Mouse (Mus musculus): ENCODE data around the gene Patj. TPM values are rescaled to one million over a fixed set of nuclear protein-coding genes. Genes with fewer than 3 reads are reported as not detected.
A peak's percentile ranks its signal among the peaks of the same experiment; 100 is the strongest.
"Not testable (repeated sequence)": the region's sequence is repeated elsewhere in the genome, so short reads cannot be mapped to it uniquely, and the experiment has no call there.

The Patj gene
- total RNA-seq, 4 experiments from 2014 or later: 6.8 to 8.5 (median 7.7) TPM

DNA sequence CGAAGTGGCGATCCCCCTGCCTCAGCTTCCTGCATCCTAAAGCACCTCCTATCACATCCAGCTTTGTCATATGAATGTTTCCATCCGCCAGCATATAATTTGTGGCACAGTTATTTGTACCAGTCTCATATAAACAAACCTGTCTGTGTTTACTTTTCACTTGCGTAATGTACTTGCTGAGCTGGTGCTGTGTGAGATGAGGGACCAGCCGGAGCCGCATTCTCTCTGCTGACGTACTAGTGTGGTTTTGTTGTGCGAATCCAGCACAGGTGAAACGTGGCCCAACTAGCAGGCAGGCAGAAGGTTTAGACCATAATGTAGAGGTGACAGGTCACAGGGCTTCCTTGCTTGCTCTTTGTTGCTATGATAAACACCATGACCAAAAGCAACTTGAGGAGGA is 171.9 kb downstream of the Patj start:
- no peak for DNase-seq (ENCODE audit: low spot score in 2 of 2)

- no peak for DNase-seq (ENCODE audit: low spot score in 2 of 2)
Measured at GRCm38 (mm10) chr4:98569904-98570303, 174.3 kb downstream of the Patj start.

DNA sequence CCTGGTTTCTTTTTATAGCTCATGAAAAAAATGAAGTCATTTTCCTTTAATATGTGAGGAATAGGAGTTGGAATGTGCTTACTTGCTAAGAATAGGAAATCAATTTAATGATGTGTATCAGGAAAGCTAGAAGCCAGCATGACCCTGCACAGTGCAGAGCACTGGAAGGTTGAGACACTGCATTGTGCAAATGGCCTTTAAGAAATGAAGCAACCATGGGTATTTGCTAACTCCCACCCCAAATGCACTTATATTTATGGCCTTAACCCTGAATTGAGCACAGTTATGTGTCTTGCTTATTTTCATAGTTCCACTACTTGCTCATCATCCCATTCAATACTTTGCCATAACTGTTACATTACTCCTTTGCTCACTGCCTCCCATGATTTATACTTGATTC is 181.7 kb downstream of the Patj start:
- DNase-seq (ENCODE audit: low spot score in 2 of 2): no peak

GRCm38 (mm10) chr4:98577957-98578541 is 182.5 kb downstream of the Patj start:
- DNase-seq (ENCODE audit: low spot score in 2 of 2): no peak

DNA sequence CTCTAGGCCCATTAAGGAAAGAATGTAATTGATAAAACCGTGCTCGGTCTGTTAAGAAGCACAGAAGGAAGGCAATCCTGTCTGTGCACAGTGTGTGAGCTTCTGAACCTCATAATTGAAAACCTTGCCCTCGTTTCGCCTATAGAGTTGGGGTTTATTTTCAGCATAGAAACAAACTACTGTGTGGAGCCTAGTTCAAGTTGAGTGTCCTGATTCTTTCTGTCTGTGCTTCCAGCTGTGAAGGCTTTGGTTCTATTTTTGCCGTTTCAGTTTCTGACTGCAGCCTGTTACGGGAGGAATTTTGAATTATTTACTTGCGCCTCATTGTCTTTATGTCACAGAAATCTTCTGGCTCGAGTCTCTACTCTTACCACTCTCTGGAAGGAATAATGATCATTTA is 185.9 kb downstream of the Patj start:
- DNase-seq (ENCODE audit: low spot score in 2 of 2): no peak

GRCm38 (mm10) chr4:98584023-98584422 is 188.4 kb downstream of the Patj start:
- DNase-seq (ENCODE audit: low spot score in 2 of 2): no peak

- DNase-seq (ENCODE audit: low spot score in 2 of 2): no peak
Measured at GRCm38 (mm10) chr4:98586303-98586702, 190.7 kb downstream of the Patj start.

- DNase-seq (ENCODE audit: low spot score in 2 of 2): no peak
Measured at GRCm38 (mm10) chr4:98587686-98588085, 192.1 kb downstream of the Patj start.

DNA sequence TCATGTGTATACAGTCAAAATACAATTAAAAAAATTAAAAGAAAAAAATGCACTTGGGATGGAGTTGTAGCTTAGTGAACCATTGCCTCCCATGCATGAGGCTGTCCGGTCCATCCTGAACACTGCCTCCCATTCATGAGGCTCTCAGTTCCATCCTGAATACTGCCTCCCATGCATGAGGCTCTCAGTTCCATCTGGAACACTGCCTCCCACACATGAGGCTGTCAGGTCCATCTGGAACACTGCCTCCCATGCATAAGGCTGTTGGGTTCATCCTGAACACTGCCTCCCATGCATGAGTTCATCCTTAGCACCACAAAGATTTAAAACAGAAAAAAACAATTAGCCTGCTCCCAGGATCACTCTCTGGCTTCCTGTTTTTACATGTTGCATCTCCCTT is 198.4 kb downstream of the Patj start:
- DNase-seq (ENCODE audit: low spot score in 2 of 2): peak; percentile 49 to 52

GRCm38 (mm10) chr4:98598546-98598971 is 203.0 kb downstream of the Patj start:
- DNase-seq (ENCODE audit: low spot score in 2 of 2): no peak

DNA sequence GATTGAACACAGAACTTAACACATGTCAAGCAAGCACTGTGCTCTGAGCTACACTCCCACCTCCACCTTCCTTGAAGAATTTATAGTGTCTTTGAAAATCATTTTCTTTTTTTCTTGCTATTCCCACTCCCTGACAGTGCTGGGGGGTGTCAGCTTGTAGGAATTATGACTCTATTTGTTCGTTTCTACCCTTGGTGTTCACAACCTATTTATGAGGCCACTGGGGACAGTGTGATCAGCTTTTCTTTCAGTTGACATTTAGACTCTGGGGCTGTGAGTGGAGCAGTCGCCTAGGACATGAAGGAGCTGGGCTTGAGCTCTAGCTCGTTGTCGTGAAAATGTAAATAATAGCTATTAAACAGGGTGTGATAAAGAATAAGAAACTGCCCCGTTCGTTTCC is 203.8 kb downstream of the Patj start:
- no peak for DNase-seq (ENCODE audit: low spot score in 2 of 2)

- no peak for DNase-seq (ENCODE audit: low spot score in 2 of 2)
Measured at GRCm38 (mm10) chr4:98603131-98603530, 207.5 kb downstream of the Patj start.

- no peak for DNase-seq (ENCODE audit: low spot score in 2 of 2)
Measured at GRCm38 (mm10) chr4:98610501-98610900, 214.9 kb downstream of the Patj start.

- DNase-seq (ENCODE audit: low spot score in 2 of 2): no peak
Measured at GRCm38 (mm10) chr4:98614395-98614794, 218.8 kb downstream of the Patj start.

DNA sequence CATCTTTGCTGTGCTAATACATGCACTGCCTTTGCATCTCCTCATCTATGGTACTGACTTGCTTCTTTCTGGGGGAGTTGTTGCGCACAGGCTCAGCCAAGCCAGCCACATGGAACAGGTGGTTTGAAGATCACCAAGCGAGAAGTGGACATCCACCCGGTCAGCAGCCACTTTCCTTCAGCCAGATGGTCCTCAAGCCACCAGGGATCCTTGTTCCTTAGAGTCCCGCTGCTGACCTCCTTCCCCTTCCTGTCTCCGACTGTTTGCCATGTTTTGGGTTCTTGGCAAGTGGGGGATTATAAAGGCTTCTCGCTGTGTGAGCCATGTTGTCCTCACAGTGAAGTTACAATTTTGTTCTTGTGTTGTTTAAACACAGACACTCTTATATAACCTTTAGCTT is 223.6 kb downstream of the Patj start:
- no peak for DNase-seq (ENCODE audit: low spot score in 2 of 2)

- no peak for DNase-seq (ENCODE audit: low spot score in 2 of 2)
Measured at GRCm38 (mm10) chr4:98620986-98621784, 225.6 kb downstream of the Patj start.

DNA sequence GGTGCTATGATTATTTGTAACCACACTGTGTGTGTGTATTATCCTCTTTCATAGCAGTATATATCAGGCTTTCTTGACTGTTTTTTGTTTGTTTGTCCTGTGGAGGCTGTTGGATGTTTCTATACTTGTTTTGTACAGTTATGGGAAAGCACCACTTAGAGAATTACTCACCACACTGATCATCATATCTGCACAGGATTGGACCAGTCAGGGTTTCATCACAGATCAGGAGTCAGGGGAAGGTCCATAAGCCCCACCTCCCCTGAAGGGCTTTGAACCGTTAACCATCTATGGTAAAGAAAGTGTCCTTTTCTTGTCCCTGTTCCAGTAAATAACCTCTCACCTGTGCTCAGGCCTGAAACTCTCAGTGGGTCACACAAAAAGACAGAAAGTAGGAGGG is 226.6 kb downstream of the Patj start:
- DNase-seq (ENCODE audit: low spot score in 2 of 2): no peak

DNA sequence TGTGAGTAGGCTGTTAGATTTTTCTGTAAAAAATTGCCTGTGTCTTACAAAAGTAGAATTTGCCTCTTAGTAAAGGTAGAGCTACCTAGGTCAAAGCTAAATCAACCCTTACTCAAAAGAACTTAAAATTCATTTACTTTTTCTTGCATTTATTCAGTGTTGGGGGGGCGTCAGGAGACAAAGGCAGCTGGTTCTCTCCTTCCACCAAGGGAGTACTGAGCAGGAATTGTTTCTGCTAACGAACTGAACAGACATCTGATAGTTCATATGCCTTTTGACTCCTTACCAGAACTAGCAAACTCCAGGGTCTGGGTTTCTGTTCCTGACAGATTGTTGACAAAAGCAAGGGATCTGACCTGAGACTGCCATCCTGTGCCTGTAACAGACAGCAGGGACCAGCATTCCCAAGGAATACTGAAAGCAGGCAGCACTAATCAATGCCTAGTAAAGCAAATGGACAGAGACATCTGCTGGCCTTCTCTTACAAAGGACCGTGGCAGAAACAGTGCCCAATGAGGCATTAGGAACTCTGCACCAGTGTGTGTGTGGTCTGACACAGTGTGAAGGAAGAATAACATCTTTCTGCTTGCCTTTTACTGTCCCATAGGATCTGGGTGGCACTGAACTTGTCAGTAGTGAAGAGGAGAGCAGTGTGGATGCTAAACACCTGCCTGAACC is 227.6 kb downstream of the Patj start:
- DNase-seq (ENCODE audit: low spot score in 2 of 2): no peak

DNA sequence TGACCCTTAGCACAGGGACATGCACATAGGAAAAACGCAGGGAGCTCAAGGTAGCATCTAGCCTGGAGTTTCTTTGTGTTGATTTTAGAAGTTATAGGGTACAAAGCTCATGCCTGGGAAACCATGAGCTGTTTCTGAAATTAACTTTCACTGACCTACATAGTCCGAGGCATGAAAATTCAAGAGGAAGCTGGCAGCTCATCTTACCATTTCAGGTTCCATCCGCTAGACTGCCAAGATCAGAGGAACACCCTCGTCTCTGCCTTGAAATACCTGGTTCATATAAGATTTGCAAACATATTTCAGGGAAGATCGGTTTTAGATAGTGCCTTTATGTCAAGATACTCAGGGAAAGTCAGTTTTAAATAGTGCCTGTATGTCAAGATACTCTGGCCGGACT is 232.7 kb downstream of the Patj start:
- no peak for DNase-seq (ENCODE audit: low spot score in 2 of 2)

GRCm38 (mm10) chr4:98629217-98629616 is 233.6 kb downstream of the Patj start:
- DNase-seq (ENCODE audit: low spot score in 2 of 2): not testable (repeated sequence)

- DNase-seq (ENCODE audit: low spot score in 2 of 2): no peak
Measured at GRCm38 (mm10) chr4:98635140-98635837, 239.7 kb downstream of the Patj start.

GRCm38 (mm10) chr4:98638731-98639130 is 243.1 kb downstream of the Patj start:
- DNase-seq (ENCODE audit: low spot score in 2 of 2): no peak
